Mouse (Mus musculus) bone marrow, adult 2 months (tissue): ENCODE data around the gene Scube3.

ENCODE experiments used
- CTCF ChIP-seq: fragments of 200-500 bp; IDR thresholded peaks from 2 replicates; pipeline ENCODE4 v1.5.1; 2011; ENCODE audit warnings: low read length, control low read depth; ENCODE audit not compliant: control insufficient read depth, insufficient read depth
- POLR2A ChIP-seq: fragments of 200-500 bp; IDR thresholded peaks from 2 replicates; pipeline ENCODE4 v1.6.1; 2011; ENCODE audit warnings: low read depth, mild to moderate bottlenecking, control low read depth, low read length, borderline replicate concordance; ENCODE audit not compliant: control insufficient read depth

DNA sequence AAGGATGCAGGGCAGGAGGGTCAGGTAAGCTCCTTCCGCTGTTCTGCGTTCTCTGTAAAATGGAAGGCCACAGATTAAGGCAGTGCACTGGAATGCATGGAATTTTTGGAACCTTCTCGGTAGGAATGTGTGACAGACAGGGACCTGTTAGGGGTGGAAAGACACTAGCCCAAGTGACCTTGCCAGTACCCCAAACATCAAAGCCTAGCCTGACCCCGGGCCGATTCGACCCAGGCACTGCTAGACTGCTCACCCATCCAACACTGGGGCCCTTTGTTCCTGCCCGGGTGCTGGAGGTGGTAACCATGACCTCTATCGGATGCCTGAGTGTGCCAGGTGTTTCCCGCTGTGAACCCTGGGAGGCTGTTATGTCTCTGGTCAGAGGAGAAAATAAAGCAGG lies 3.3 kb upstream of the Scube3 start:
- TF ChIP-seq POLR2A (no peak), CTCF (no peak)
